Mouse (Mus musculus): ENCODE data around the gene Cux1.

Cux1 gene

DNA sequence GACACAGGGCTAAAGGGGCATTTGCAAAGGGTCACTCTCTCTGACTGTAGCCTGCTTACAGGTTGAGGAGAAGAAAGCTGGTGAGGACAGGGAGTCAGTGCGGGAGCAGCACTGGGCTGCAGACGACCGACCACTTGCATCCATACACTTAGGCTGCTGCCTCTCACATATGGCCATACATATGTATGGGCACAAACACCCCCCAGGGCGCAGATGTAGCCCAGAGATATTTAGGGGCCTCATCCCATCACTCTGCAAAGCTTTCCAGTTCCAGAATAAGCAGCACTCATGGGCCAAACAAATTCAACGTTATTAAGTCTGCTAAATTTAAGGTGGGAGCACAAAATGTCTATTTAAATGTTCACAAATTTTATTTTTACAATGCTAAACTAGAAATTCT lies 261.0 kb downstream of the Cux1 start:
- no peak for DNase-seq (ENCODE audit: low read depth)

DNA sequence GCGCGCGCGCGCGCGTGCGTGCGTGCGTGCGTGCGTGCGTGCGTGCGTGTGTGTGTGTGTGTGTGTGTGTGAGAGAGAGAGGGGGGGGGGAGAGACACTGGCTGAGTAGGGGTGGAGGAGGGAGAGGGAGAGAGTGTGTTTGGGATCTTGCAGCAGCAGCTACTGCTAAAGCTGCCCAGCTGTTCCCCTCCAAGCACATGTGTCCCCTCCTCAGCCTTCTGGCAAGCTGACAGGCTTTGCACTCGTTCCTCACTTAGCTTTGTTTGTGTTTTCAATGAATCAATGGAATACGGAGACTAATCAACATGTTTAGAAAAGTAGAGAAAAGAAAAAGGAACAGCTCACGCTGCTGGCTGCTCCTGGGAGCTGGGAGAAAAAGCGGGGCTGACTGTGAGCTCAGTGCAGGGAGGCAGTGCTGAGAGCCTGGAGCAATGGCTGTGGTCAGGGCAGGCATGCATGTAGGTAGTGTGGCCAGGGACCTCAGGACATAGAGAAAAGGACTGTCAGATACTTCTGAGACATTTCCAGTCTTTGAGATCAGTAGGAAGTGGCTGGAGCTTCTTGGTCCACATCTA lies 263.8 kb downstream of the Cux1 start:
- no peak for DNase-seq (ENCODE audit: low read depth)

DNA sequence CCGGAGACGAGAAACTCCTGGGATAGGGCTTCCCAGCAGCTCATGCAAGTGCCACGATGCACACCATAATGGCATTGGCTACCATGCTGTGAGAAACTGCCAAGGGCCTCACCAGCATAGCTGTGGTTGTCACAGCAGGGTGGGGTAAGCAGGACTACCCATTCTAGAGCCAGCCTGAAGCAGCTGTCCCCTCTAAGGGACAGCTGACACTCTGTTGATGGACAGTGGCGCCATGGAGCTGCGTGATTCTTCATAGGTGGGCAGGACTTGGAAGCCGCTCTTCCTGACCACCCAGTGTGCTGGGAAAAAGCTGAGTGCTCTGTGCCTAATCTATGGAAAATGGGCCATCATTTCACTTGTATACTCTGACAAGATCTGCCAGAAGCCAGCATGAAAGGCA lies 266.4 kb downstream of the Cux1 start:
- no peak for DNase-seq (ENCODE audit: low read depth)

DNA sequence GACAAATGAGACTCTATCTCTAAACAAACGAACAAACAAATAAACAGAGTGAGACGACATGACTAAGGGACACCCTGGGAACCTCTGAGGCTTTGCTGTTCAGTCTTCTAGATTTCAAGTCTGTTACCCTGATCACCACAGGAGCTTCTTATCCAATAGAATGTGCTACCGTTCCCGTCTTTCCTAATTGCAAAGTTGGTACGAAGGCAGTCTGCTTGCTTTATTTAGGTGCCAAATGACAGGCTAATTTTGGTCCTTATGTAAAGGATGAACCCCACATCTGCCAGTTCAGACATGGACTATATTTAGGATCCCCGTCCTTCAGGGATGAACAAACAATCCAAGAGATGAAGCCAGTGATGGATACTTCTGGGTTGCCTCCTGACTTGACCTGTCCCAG lies 269.6 kb downstream of the Cux1 start:
- DNase-seq (ENCODE audit: low read depth), result no peak

DNA sequence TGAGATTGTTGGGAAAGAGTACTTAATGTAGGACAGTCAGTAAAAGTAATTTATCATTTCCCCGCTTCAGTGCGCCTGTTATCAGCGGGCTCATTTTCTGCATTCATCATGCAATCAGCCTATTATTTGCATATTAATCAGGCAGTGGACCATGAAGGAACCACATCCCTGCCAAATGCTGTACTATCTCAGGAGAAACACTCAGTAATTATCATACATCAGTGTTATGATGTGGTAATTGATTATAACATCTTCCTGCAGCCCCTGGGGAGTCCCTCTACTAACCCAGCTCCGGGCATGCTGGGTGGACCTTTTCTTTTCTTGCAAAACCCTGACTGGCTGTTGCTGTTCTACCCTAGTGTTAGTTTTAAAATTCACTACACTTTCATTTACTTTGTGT lies 270.4 kb downstream of the Cux1 start:
- DNase-seq (ENCODE audit: low read depth), result no peak

DNA sequence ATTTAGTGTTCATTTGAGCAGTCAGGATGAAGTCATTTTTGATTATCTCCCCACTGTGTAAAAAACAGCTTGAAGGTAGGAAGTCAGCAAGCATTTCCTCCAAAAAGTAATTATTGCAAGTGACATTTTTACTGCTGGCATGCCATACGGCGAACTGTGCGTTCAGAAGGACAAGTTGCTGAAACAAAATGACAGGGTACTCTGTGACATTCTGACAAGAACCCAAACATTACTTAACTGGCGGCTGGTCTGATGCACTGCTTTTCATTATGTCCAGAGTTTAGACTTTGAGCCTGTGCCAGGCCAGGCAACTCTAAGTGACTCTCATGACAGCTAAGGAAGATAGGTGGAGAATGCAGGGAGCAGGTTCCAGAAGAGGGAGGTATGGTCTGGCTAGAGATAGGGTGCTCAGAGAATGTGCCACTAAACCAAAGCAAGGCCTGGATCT lies 274.3 kb downstream of the Cux1 start:
- DNase-seq (ENCODE audit: low read depth), result no peak

DNA sequence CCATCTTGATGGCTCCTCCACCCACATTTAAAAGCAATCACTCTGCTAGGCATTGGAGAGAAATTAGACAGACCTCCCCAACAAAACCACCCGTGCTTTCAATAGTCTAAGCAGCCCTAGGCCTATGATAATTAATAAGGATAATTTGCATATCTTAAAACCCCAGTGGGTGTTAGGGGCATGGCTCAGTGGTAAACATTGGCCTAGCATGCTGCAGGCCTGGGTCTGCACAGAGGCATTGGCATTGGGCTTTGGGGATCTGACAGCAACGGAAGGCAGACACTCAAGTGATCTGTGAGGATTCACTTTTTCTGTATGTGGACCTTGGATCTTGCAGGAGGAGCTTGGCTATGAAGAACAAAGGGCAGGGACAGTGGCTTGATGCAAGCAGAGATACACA lies 274.9 kb downstream of the Cux1 start:
- DNase-seq (ENCODE audit: low read depth), result no peak

DNA sequence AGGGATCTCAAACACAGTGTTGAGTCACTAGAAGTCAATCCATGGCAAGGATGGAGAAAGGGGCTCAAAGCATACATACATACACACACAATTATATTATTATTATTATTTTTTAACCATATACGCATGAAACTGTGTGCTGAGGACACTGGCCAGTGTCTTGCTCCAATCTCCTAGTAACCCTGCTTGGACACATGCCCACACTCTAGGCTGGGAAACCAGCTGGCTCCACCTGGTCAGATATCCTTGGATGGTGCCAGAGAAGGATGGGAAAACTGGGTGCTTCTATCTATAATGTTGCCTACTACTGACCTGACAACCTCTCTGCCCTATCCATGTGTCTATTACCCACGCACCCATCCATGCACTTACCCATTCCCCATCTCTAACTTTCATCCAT lies 275.7 kb downstream of the Cux1 start:
- no peak for DNase-seq (ENCODE audit: low read depth)

DNA sequence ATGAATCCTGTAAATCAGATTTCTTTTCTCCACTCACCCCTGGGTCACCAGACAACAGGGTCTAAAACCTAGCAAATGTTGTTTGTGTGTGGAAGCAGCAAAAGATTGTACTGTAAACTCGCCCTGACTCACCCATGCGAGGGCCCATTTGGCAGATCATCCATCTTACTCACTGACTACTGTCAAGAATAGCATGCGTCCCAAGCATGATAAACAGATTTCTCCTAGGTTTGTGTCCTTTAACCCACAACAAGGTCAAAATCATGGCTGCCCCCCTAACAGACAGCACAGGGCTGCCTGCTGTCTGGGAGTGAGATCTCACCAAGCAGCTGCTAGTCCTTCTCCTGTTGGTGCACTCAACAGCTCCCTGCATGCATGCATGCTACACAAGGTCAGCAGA lies 277.5 kb downstream of the Cux1 start:
- DNase-seq (ENCODE audit: low read depth), result no peak

DNA sequence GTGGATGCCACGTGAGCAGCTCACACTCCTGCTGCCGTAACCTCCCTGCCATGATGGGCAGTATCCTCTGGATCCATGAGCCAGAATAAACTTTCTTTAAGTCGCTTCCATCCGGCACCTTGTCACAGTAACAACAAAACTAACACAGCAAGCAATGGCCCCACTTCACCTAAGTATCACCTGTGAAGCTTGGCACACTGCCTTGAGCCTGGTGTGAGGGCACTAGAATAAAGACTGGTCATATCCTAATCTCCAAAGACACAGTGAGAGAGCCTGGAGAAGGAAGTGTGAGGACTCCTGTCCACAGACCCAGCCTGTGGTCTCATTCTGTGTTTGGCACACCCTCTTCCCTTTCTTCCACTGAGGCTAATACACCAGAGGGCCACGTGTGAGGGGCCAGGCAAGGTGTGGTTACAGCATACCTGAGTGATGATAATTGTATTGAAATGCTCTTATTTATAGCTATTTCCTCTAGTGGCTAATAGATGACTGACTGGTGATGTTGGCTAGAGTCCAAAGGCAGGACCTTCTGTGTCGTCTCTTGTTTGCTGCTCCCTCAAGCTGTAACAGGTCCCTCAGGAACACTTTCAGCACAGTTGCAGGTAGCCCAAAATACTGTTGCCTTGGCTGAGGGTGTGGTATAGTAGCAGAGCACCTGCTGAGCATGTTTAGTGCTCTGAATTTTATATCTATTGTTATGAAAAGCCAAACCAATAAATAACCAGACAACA lies 278.8 kb downstream of the Cux1 start:
- no peak for DNase-seq (ENCODE audit: low read depth)

DNA sequence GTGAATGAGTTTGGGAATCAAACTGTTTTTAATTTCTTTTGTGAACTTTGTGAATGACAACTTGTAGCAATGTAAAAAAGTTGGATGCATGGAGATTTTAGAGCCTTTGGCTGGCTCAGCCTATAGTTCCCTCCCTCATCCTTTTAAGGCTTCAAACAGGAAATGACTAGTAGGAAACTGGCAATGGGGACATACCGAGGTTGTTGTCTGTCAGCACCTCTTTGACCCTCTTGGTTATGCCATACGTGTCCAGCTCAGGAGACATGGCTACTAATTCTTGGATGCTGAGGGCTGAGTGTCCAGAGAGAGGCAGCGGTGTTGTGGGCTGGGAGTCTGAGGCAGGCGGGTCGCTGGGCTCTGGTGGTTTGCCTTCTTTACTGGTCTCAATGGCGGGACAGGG lies 280.7 kb downstream of the Cux1 start:
- DNase-seq (ENCODE audit: low read depth), result no peak

DNA sequence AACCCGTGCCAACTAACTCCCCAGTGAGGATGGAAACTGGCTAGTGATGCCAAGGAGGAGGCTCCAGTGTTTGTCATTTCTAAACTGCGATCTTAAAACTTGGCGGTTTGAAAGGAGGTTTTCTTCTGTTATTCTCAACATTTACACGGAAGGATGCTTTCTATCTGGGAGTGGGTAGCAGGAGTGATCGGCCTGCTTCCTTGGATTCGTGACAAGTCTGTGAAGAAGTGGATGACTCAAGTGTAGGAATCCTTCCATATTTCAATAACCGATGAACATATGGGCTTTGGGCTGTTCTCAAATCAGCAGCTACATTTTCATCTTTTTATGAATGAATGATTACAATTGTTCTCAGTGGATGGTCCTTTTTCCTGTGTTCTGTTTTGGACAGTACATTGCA lies 282.2 kb downstream of the Cux1 start:
- DNase-seq (ENCODE audit: low read depth), result no peak

DNA sequence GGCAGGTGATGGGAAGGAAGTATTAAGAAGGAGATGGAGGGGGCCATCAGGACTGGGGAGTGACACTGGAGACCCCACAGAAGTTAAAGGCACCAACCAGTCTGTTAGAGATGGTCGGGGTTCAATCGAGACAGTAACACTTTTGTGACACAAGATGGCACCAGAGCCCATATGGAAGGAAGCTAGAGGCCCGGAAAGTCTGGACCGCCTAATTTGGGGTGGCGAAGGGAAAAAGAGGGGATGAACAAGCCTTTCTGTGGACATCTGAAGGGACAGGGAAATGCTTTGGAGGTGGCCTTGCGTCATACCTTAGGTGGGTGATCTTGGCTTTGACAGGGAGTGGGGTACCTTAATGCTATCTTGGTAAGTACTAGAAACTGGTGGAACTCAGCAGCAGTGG lies 285.9 kb downstream of the Cux1 start:
- DNase-seq (ENCODE audit: low read depth), result peak; percentile 4

DNA sequence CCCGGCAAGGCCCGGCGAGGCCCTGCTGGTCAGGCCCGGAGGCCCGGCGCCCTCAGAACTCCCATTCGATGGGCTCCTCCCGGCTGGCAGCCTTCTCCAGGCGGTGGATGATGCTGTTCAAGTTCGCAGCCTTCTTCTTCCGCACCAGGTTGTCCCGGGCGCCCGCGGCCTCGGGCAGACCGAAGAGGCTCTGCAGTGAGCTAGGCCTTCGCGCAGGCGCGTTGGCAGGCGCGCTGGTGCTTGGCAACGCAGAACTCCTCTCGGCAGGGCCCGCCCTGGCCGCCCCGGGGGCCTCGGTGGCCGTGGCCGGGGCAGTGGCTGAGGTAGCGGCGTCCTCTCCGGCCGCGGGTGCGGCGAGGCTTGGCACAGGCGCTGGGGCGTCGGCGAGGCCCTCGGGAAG lies 292.6 kb downstream of the Cux1 start:
- DNase-seq (ENCODE audit: low read depth), result no peak

DNA sequence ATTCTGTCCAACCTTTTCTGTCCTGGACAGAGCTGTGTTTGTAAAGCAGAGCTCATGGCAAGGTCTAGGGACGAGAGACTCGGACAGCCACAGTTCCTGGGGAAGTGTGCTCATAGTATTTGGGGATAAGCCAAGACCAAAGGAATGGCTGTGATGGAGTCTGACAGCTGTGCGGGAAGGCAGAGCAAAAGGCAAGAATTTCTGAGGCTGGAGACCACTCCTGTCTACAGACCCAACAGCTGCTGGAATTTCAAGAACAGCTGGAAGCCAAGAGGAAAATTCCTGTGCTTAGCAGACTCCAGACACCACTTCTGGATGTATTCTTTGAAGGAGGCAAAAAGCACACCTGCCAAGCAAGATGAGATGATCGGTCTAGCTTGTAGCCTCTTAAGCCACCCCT lies 297.4 kb downstream of the Cux1 start:
- no peak for DNase-seq (ENCODE audit: low read depth)

DNA sequence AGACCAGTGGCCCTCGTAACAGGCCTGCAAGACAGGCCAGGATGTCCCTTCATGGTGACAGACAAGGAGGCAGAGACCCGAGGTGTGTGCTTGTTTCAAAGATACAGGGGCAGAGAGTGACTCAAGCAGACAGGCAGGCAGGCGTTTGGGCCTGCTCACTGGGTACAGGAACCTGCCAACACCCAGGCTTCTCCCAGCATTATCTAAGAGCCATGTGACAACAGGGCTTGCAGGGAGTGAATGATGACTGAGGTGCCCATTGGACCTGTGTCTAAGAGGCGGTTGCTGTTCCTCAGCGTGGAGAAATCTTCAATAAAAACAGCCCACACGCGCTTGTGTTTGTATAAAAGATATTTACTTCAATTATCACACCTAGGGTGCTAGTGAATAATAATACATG lies 301.2 kb downstream of the Cux1 start:
- DNase-seq (ENCODE audit: low read depth), result no peak

DNA sequence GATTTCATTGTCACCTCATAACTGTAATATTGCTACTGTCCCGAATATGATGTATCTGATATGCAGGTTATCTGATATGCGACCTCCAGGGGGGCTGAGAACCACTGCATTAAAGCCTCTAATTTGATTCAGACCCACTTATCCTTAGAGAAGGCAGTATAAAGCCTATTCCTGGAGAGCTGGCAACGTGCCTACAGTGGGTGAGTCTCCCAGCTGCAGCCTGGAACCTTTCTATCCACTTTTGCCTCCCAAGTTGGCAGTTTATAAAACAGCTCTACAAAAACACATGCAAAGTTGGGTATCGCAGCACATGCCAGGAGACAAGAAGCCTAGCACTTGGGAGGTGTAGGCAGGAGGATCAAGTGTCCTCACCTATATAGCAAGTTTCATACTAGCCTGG lies 303.9 kb downstream of the Cux1 start:
- no peak for DNase-seq (ENCODE audit: low read depth)

DNA sequence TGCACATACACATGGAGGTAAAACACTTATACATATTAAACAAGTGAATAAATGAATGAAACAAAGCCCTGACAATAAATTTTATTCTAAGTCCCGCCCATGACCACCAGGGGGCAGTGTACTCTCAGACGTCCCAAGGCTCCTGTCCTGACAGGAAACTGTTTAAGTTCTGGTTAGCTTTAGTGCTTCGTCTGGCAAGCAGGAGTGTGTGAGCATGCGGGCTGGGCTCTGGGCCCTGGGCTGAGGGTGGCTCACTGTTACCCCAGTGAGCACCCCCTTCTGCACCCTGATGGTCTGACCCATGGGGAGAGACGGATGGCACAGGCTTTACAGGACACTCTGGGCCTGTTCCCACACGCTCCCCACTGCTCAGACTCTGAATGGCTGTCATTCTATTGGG lies 308.4 kb downstream of the Cux1 start:
- DNase-seq (ENCODE audit: low read depth), result peak; percentile 61

DNA sequence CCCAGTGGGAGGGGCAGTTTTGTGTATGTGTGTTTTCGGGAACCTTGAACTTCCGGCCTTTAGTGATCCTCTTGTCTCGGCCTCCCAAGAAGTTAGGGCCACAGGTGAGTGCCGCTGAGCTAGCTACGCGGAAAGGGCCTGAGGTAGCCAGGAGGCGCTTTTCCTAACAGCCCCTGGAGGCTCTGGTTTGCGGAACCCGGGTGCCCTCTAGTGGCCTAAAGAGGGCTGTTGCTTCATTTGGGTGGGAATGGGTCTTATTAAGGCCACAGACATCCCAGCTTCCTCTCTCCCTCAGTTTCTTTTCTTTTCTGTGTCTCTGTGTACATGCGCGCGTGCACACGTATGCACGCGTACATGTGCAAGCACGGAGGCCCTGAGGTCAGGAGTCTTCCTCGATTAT lies 314.4 kb downstream of the Cux1 start:
- peak; percentile 67 for DNase-seq (ENCODE audit: low read depth)

DNA sequence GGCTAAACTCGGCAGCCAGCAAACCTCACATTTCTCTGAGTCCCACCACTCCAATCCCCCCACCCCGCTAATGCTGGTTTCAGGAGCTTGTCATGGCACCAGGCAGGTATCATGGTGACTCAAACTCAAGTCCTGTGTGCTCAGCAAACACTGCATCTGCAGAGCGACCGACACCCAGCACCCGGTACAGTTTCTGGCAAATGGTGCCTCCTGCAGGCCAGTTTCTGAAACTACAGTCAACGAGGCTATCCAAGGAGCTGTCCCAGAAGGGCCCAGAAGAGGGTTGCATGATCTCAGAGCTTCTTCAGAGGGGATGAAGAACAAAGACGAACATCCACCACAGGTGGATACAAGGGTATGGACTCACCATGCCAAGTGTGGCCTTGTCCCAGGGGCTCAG lies 316.3 kb downstream of the Cux1 start:
- no peak for DNase-seq (ENCODE audit: low read depth)

DNA sequence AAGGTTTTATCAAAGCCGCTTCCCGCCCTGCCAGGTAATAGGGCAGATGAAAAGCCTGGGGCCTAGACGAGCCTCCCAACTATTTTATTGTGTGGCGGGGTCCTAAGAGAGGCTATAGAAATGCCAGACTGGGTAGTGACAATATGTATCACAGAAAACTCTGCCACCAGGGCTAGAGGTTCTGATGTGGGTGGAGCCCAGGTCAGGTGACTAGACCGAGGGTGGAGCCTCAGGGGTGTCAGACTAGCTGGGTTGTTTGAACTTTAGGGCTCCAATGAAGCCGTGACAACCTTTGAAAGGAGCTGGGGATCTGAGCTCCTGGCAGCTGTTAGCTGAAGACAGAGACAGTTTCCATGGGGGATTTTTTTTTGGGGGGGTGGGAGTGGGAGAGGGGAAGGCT lies 318.8 kb downstream of the Cux1 start:
- no peak for DNase-seq (ENCODE audit: low read depth)

DNA sequence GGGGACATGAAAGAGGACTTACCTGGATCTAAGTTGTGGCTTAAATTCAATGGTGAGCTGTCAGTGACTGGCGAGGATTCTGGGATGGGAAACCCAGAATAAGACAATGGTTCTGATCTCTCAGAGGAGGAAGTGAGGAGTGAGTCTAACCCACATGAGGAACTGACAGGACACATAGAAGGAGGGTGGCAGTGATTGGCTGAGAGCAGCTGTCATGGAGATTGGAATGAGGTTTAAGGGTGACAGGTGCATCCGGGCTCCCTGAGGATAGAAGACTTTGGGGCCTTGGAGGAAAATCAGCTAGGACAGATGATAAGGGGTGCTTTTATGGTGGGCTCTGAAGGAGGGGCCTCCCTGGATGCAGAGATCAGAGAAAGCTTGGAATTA lies 320.8 kb downstream of the Cux1 start, which contains the start of gene Sh2b2:
Sh2b2 (minus strand) TSS at position 105 of the 387 bp plus-strand sequence.
- no peak for DNase-seq (ENCODE audit: low read depth)

DNA sequence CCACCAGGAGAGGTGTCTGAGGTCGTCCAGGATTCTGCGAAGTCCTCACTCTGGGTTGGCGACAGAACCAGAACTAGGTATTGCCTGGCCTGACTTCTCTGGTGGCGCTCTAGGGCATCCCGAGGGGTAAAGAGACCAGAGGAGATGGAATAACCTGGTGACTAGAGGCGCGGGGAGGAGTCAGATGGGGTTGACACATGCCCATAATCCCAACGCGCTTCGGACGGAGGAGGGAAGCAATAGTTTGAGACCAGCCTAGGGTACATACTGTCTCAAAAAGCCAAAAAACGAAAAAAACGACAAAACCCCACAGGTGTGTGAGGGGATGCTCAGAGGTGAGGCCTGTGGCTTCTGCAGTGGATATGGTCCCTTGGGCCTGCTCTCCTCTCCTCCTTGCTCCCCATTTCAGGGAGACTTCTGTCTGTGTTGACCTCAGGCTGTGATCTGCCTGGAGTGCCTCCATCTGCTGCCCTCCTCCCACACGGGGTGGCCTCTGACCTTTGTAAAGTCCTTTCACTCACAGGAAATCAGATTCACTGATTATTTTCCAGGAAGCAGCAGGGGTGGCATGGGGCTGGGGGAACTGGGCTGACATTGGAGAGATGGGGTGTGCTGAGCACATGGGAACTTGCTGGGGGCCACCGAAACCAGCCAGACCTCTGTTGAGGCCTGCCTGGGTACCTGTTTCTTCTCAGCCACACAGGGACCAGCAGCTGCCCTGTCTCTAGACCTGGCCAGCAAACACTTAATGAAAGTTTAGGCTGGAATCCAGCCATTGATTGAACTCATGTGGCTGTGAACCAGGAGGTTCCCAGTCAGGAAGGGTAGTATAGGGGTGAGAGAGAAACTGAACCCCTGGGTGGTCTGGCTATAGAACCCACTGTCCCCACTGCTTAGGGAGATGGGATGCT lies 321.5 kb downstream of the Cux1 start:
- DNase-seq (ENCODE audit: low read depth), result no peak

Data from c-Kit-positive CD71-positive TER-119-negative erythroid progenitor cells, embryonic 14.5 days (primary cell).